Mouse (Mus musculus): Measurements from ENCODE around the gene Ibtk. TPM values are rescaled to one million over a fixed set of nuclear protein-coding genes. Genes with fewer than 3 reads are reported as not detected.
A peak's percentile ranks its signal among the peaks of the same experiment; 100 is the strongest.
"Not testable (repeated sequence)": the region's sequence is repeated elsewhere in the genome, so short reads cannot be mapped to it uniquely, and the experiment has no call there.

Ibtk gene
- 10 to 100 TPM; 22.3 to 24.2 TPM for total RNA-seq (2021)
- long read RNA-seq, full-length matches to known transcripts = 2 of 3 reads
- long read RNA-seq, partial matches to known transcripts = 0 of 3 reads
- long read RNA-seq, other reads (novel, unspliced or antisense) = 1 of 3 reads

- DNase-seq (ENCODE audit: low spot score in 2 of 2) = peak; percentile 99 to 100
Observed at GRCm38 (mm10) chr9:85749142-85749921, at the start of gene Ibtk. TSS of gene Ibtk (minus strand) at chr9:85749334.

- DNase-seq (ENCODE audit: low spot score in 2 of 2) = not testable (repeated sequence)
Observed at GRCm38 (mm10) chr9:85791521-85791920, 42.4 kb upstream of the Ibtk start.

- DNase-seq (ENCODE audit: low spot score in 2 of 2) = no peak
Observed at GRCm38 (mm10) chr9:85780249-85780648, 31.1 kb upstream of the Ibtk start.

- DNase-seq (ENCODE audit: low spot score in 2 of 2) = no peak
Observed at GRCm38 (mm10) chr9:85779458-85779857, 30.3 kb upstream of the Ibtk start.

GRCm38 (mm10) chr9:85777544-85777943 is 28.4 kb upstream of the Ibtk start:
- no peak for DNase-seq (ENCODE audit: low spot score in 2 of 2)

- no peak for DNase-seq (ENCODE audit: low spot score in 2 of 2)
Observed at GRCm38 (mm10) chr9:85772280-85772679, 23.1 kb upstream of the Ibtk start.

- DNase-seq (ENCODE audit: low spot score in 2 of 2) = no peak
Observed at GRCm38 (mm10) chr9:85771454-85771853, 22.3 kb upstream of the Ibtk start.

- no peak for DNase-seq (ENCODE audit: low spot score in 2 of 2)
Observed at GRCm38 (mm10) chr9:85770369-85770768, 21.2 kb upstream of the Ibtk start.

GRCm38 (mm10) chr9:85769057-85769789 is 20.1 kb upstream of the Ibtk start:
- DNase-seq (ENCODE audit: low spot score in 2 of 2) = no peak

GRCm38 (mm10) chr9:85767255-85767654 is 18.1 kb upstream of the Ibtk start:
- no peak for DNase-seq (ENCODE audit: low spot score in 2 of 2)

- DNase-seq (ENCODE audit: low spot score in 2 of 2) = no peak
Observed at GRCm38 (mm10) chr9:85762476-85762875, 13.3 kb upstream of the Ibtk start.

- no peak for DNase-seq (ENCODE audit: low spot score in 2 of 2)
Observed at GRCm38 (mm10) chr9:85750797-85751196, 1.7 kb upstream of the Ibtk start.

GRCm38 (mm10) chr9:85749922-85750509 is 882 bp upstream of the Ibtk start:
- no peak for DNase-seq (ENCODE audit: low spot score in 2 of 2)

- DNase-seq (ENCODE audit: low spot score in 2 of 2) = peak; percentile 78 to 81
Observed at GRCm38 (mm10) chr9:85748204-85749141, 661 bp downstream of the Ibtk start.

- no peak for DNase-seq (ENCODE audit: low spot score in 2 of 2)
Observed at GRCm38 (mm10) chr9:85745566-85745965, 3.6 kb downstream of the Ibtk start.

- DNase-seq (ENCODE audit: low spot score in 2 of 2) = no peak
Observed at GRCm38 (mm10) chr9:85743358-85743757, 5.8 kb downstream of the Ibtk start.

- DNase-seq (ENCODE audit: low spot score in 2 of 2) = no peak
Observed at GRCm38 (mm10) chr9:85742107-85742506, 7.0 kb downstream of the Ibtk start.

- no peak for DNase-seq (ENCODE audit: low spot score in 2 of 2)
Observed at GRCm38 (mm10) chr9:85739279-85739678, 9.9 kb downstream of the Ibtk start.

GRCm38 (mm10) chr9:85734821-85735220 is 14.3 kb downstream of the Ibtk start:
- no peak for DNase-seq (ENCODE audit: low spot score in 2 of 2)

- DNase-seq (ENCODE audit: low spot score in 2 of 2) = no peak
Observed at GRCm38 (mm10) chr9:85724078-85724477, 25.1 kb downstream of the Ibtk start.

- DNase-seq (ENCODE audit: low spot score in 2 of 2) = no peak
Observed at GRCm38 (mm10) chr9:85717336-85717735, 31.8 kb downstream of the Ibtk start.
